Mouse (Mus musculus) stomach, embryonic 14.5 days (tissue): Measurements from ENCODE around the gene Pdgfd. TPM values are rescaled to one million over a fixed set of nuclear protein-coding genes. Genes with fewer than 3 reads are reported as not detected.

Experiments used
- polyA plus RNA-seq: library from polyadenylated mRNA; unstranded; fragments of >200 nt; fragmentation: Nextera tagmentation; extraction: Ambion mirVana; gene quantifications from 2 replicates; pipeline ENCODE4 v1.2.1, GENCODE M21; 2014

Gene Pdgfd
- polyA plus RNA-seq, 1 experiment from 2014 or later, result 12.2 TPM

Other genes starting within 250 kb of the Pdgfd start
- gene Ddi1, start 101.3 kb downstream of the Pdgfd start, polyA plus RNA-seq, result 0.17 and 0.41 TPM in 2 replicates